Mouse (Mus musculus): ENCODE measurements around the gene Irf2. TPM values are rescaled to one million over a fixed set of nuclear protein-coding genes. Genes with fewer than 3 reads are reported as not detected.

The Irf2 gene
- polyA plus RNA-seq, 1 experiment from 2014 or later, result 6.4 TPM

GRCm38 (mm10) chr8:46741991-46742690 is 2.6 kb downstream of the Irf2 start:
- no peaks in the 10 kb centered on the region for H3K9me3 ChIP-seq (ENCODE audit: control insufficient read depth, low read length)
- H3K9ac ChIP-seq (replicated peaks; ENCODE audit: low read length), result peak overlapping the region; percentile 97; the same call in 1 of the 2 replicates
- no peak for ATAC-seq (ENCODE audit: low FRiP score, low TSS enrichment)
- no peak for DNase-seq
- H3K27me3 ChIP-seq (ENCODE audit: control insufficient read depth, insufficient read depth, low read length), result no peaks in the 10 kb centered on the region
- peak overlapping the region; percentile 85 for H3K4me3 ChIP-seq (replicated peaks; ENCODE audit: low read depth, low read length)
- peak overlapping the region; percentile 90; the same call in 1 of the 2 replicates for H3K27ac ChIP-seq (replicated peaks; ENCODE audit: low read depth, low read length)
- H3K4me1 ChIP-seq (ENCODE audit: control insufficient read depth, insufficient read depth, low read length), result peaks cover 5% of the 10 kb centered on the region
- no peaks in the 10 kb centered on the region for H3K36me3 ChIP-seq (ENCODE audit: control insufficient read depth, insufficient read depth, low read length)
- WGBS, result 73% methylated on average over 8 of the region's 8 CpGs
- H3K4me2 ChIP-seq (ENCODE audit: low read length), result peak overlapping the region; percentile 86

GRCm38 (mm10) chr8:46742691-46743082 is 3.2 kb downstream of the Irf2 start:
- Histone ChIP-seq H3K27me3 (ENCODE audit: control insufficient read depth, insufficient read depth, low read length) (no peaks in the 10 kb centered on the region), H3K27ac (replicated peaks; ENCODE audit: low read depth, low read length) (no peak overlapping the region), H3K9ac (replicated peaks; ENCODE audit: low read length) (no peak overlapping the region), H3K4me1 (ENCODE audit: control insufficient read depth, insufficient read depth, low read length) (peaks cover 5% of the 10 kb centered on the region), H3K9me3 (ENCODE audit: control insufficient read depth, low read length) (no peaks in the 10 kb centered on the region), H3K36me3 (ENCODE audit: control insufficient read depth, insufficient read depth, low read length) (no peaks in the 10 kb centered on the region), H3K4me3 (replicated peaks; ENCODE audit: low read depth, low read length) (no peak overlapping the region), H3K4me2 (ENCODE audit: low read length) (no peak overlapping the region)
- ATAC-seq (ENCODE audit: low FRiP score, low TSS enrichment) (no peak), DNase-seq (no peak)
- WGBS, result 91% methylated on average over 5 of the region's 5 CpGs

GRCm38 (mm10) chr8:46745464-46745863 is 5.9 kb downstream of the Irf2 start:
- no peak for ATAC-seq (ENCODE audit: low FRiP score, low TSS enrichment)
- Histone ChIP-seq H3K27ac (replicated peaks; ENCODE audit: low read depth, low read length) (no peak overlapping the region), H3K9ac (replicated peaks; ENCODE audit: low read length) (no peak overlapping the region), H3K4me1 (ENCODE audit: control insufficient read depth, insufficient read depth, low read length) (peaks cover 5% of the 10 kb centered on the region), H3K27me3 (ENCODE audit: control insufficient read depth, insufficient read depth, low read length) (no peaks in the 10 kb centered on the region), H3K9me3 (ENCODE audit: control insufficient read depth, low read length) (no peaks in the 10 kb centered on the region), H3K4me3 (replicated peaks; ENCODE audit: low read depth, low read length) (no peak overlapping the region), H3K4me2 (ENCODE audit: low read length) (no peak overlapping the region), H3K36me3 (ENCODE audit: control insufficient read depth, insufficient read depth, low read length) (no peaks in the 10 kb centered on the region)
- DNase-seq, result no peak
- 86% methylated on average over 1 of the region's 1 CpGs for WGBS

GRCm38 (mm10) chr8:46747311-46747980 is 7.9 kb downstream of the Irf2 start:
- H3K9ac ChIP-seq (replicated peaks; ENCODE audit: low read length), result no peak overlapping the region
- no peaks in the 10 kb centered on the region for H3K4me1 ChIP-seq (ENCODE audit: control insufficient read depth, insufficient read depth, low read length)
- no peaks in the 10 kb centered on the region for H3K27me3 ChIP-seq (ENCODE audit: control insufficient read depth, insufficient read depth, low read length)
- no peak overlapping the region for H3K4me2 ChIP-seq (ENCODE audit: low read length)
- no peaks in the 10 kb centered on the region for H3K36me3 ChIP-seq (ENCODE audit: control insufficient read depth, insufficient read depth, low read length)
- no peaks in the 10 kb centered on the region for H3K9me3 ChIP-seq (ENCODE audit: control insufficient read depth, low read length)
- no peak for ATAC-seq (ENCODE audit: low FRiP score, low TSS enrichment)
- 59% methylated on average over 4 of the region's 4 CpGs for WGBS
- no peak for DNase-seq
- H3K27ac ChIP-seq (replicated peaks; ENCODE audit: low read depth, low read length), result no peak overlapping the region
- H3K4me3 ChIP-seq (replicated peaks; ENCODE audit: low read depth, low read length), result no peak overlapping the region

- no peak overlapping the region for H3K4me2 ChIP-seq (ENCODE audit: low read length)
- H3K9me3 ChIP-seq (ENCODE audit: control insufficient read depth, low read length), result no peaks in the 10 kb centered on the region
- H3K4me1 ChIP-seq (ENCODE audit: control insufficient read depth, insufficient read depth, low read length), result no peaks in the 10 kb centered on the region
- H3K27me3 ChIP-seq (ENCODE audit: control insufficient read depth, insufficient read depth, low read length), result no peaks in the 10 kb centered on the region
- H3K36me3 ChIP-seq (ENCODE audit: control insufficient read depth, insufficient read depth, low read length), result no peaks in the 10 kb centered on the region
- no peak overlapping the region for H3K27ac ChIP-seq (replicated peaks; ENCODE audit: low read depth, low read length)
- H3K9ac ChIP-seq (replicated peaks; ENCODE audit: low read length), result no peak overlapping the region
- ATAC-seq (ENCODE audit: low FRiP score, low TSS enrichment), result no peak
- 54% methylated on average over 5 of the region's 5 CpGs for WGBS
- no peak overlapping the region for H3K4me3 ChIP-seq (replicated peaks; ENCODE audit: low read depth, low read length)
- DNase-seq, result no peak
Measured at GRCm38 (mm10) chr8:46750000-46750399, 10.5 kb downstream of the Irf2 start.

GRCm38 (mm10) chr8:46750566-46750965 is 11.0 kb downstream of the Irf2 start:
- ATAC-seq (ENCODE audit: low FRiP score, low TSS enrichment) (no peak), DNase-seq (no peak)
- H3K4me3 ChIP-seq (replicated peaks; ENCODE audit: low read depth, low read length), result no peak overlapping the region
- no peak overlapping the region for H3K9ac ChIP-seq (replicated peaks; ENCODE audit: low read length)
- no peak overlapping the region for H3K4me2 ChIP-seq (ENCODE audit: low read length)
- H3K27me3 ChIP-seq (ENCODE audit: control insufficient read depth, insufficient read depth, low read length), result no peaks in the 10 kb centered on the region
- H3K4me1 ChIP-seq (ENCODE audit: control insufficient read depth, insufficient read depth, low read length), result no peaks in the 10 kb centered on the region
- H3K36me3 ChIP-seq (ENCODE audit: control insufficient read depth, insufficient read depth, low read length), result no peaks in the 10 kb centered on the region
- H3K27ac ChIP-seq (replicated peaks; ENCODE audit: low read depth, low read length), result no peak overlapping the region
- WGBS, result 75% methylated on average over 8 of the region's 8 CpGs
- no peaks in the 10 kb centered on the region for H3K9me3 ChIP-seq (ENCODE audit: control insufficient read depth, low read length)

GRCm38 (mm10) chr8:46751151-46751550 is 11.6 kb downstream of the Irf2 start:
- Histone ChIP-seq H3K4me3 (replicated peaks; ENCODE audit: low read depth, low read length) (no peak overlapping the region), H3K4me2 (ENCODE audit: low read length) (no peak overlapping the region), H3K9me3 (ENCODE audit: control insufficient read depth, low read length) (no peaks in the 10 kb centered on the region), H3K36me3 (ENCODE audit: control insufficient read depth, insufficient read depth, low read length) (no peaks in the 10 kb centered on the region), H3K27ac (replicated peaks; ENCODE audit: low read depth, low read length) (no peak overlapping the region), H3K9ac (replicated peaks; ENCODE audit: low read length) (no peak overlapping the region), H3K27me3 (ENCODE audit: control insufficient read depth, insufficient read depth, low read length) (no peaks in the 10 kb centered on the region), H3K4me1 (ENCODE audit: control insufficient read depth, insufficient read depth, low read length) (no peaks in the 10 kb centered on the region)
- ATAC-seq (ENCODE audit: low FRiP score, low TSS enrichment) (no peak), DNase-seq (no peak)
- WGBS, result 74% methylated on average over 4 of the region's 4 CpGs

- H3K4me2 ChIP-seq (ENCODE audit: low read length), result no peak overlapping the region
- H3K9me3 ChIP-seq (ENCODE audit: control insufficient read depth, low read length), result no peaks in the 10 kb centered on the region
- H3K27me3 ChIP-seq (ENCODE audit: control insufficient read depth, insufficient read depth, low read length), result no peaks in the 10 kb centered on the region
- no peak overlapping the region for H3K27ac ChIP-seq (replicated peaks; ENCODE audit: low read depth, low read length)
- DNase-seq, result no peak
- H3K4me1 ChIP-seq (ENCODE audit: control insufficient read depth, insufficient read depth, low read length), result no peaks in the 10 kb centered on the region
- H3K9ac ChIP-seq (replicated peaks; ENCODE audit: low read length), result no peak overlapping the region
- 41% methylated on average over 12 of the region's 12 CpGs for WGBS
- H3K36me3 ChIP-seq (ENCODE audit: control insufficient read depth, insufficient read depth, low read length), result no peaks in the 10 kb centered on the region
- no peak for ATAC-seq (ENCODE audit: low FRiP score, low TSS enrichment)
- H3K4me3 ChIP-seq (replicated peaks; ENCODE audit: low read depth, low read length), result no peak overlapping the region
Measured at GRCm38 (mm10) chr8:46752986-46753385, 13.5 kb downstream of the Irf2 start.

GRCm38 (mm10) chr8:46754355-46754754 is 14.8 kb downstream of the Irf2 start:
- no peaks in the 10 kb centered on the region for H3K36me3 ChIP-seq (ENCODE audit: control insufficient read depth, insufficient read depth, low read length)
- H3K9me3 ChIP-seq (ENCODE audit: control insufficient read depth, low read length), result no peaks in the 10 kb centered on the region
- H3K9ac ChIP-seq (replicated peaks; ENCODE audit: low read length), result no peak overlapping the region
- H3K4me2 ChIP-seq (ENCODE audit: low read length), result no peak overlapping the region
- no peak for ATAC-seq (ENCODE audit: low FRiP score, low TSS enrichment)
- no peak overlapping the region for H3K4me3 ChIP-seq (replicated peaks; ENCODE audit: low read depth, low read length)
- H3K27ac ChIP-seq (replicated peaks; ENCODE audit: low read depth, low read length), result no peak overlapping the region
- 96% methylated on average over 5 of the region's 5 CpGs for WGBS
- no peaks in the 10 kb centered on the region for H3K27me3 ChIP-seq (ENCODE audit: control insufficient read depth, insufficient read depth, low read length)
- DNase-seq, result no peak
- no peaks in the 10 kb centered on the region for H3K4me1 ChIP-seq (ENCODE audit: control insufficient read depth, insufficient read depth, low read length)

Measured in midbrain, embryonic 14.5 days (tissue).